Mouse (Mus musculus) hindbrain, embryonic 11.5 days (tissue): ENCODE measurements around the gene Hist4h4. TPM values are rescaled to one million over a fixed set of nuclear protein-coding genes. Genes with fewer than 3 reads are reported as not detected.
A peak's percentile ranks its signal among the peaks of the same experiment; 100 is the strongest.

Source experiments
- ATAC-seq: fragments of 200-750 bp; cut with Nextera tagmentation; 2 replicates; pipeline ENCODE4 v1.8.0; 2017; ENCODE audit warnings: mild to moderate bottlenecking, moderate TSS enrichment, moderate library complexity; ENCODE audit not compliant: low FRiP score
- DNase-seq: peaks from one replicate; pipeline ENCODE4 v3.0.0-alpha.2; 2015; ENCODE audit warnings: low spot score
- H3K27ac ChIP-seq: fragments of 300-500 bp; sonication (generic); 2 replicates; pipeline ENCODE4 v1.5.1; 2014; ENCODE audit warnings: mild to moderate bottlenecking, low read depth, low read length
- H3K27me3 ChIP-seq: fragments of 300-500 bp; sonication (generic); 2 replicates; pipeline ENCODE4 v1.6.1; 2014; ENCODE audit warnings: mild to moderate bottlenecking, low read length, moderate library complexity, mixed read lengths; ENCODE audit not compliant: control insufficient read depth, insufficient read depth
- H3K36me3 ChIP-seq: fragments of 300-500 bp; sonication (generic); 2 replicates; pipeline ENCODE4 v1.6.1; 2014; ENCODE audit warnings: mild to moderate bottlenecking, low read length, moderate library complexity, mixed read lengths; ENCODE audit not compliant: control insufficient read depth, insufficient read depth
- H3K4me1 ChIP-seq: fragments of 300-500 bp; sonication (generic); replicated peaks from 2 replicates; pipeline ENCODE4 v1.6.1; 2014; ENCODE audit warnings: low read length, mixed read lengths; ENCODE audit not compliant: control insufficient read depth, insufficient read depth
- H3K4me2 ChIP-seq: fragments of 300-500 bp; sonication (generic); replicated peaks from 2 replicates; pipeline ENCODE4 v1.6.1; 2014; ENCODE audit warnings: mild to moderate bottlenecking, low read depth, low read length
- H3K4me3 ChIP-seq: fragments of 300-500 bp; sonication (generic); 2 replicates; pipeline ENCODE4 v1.5.1; 2014; ENCODE audit warnings: low read depth, low read length
- H3K9ac ChIP-seq: fragments of 300-500 bp; sonication (generic); 2 replicates; pipeline ENCODE4 v1.6.1; 2014; ENCODE audit warnings: low read depth, low read length
- H3K9me3 ChIP-seq: fragments of 300-500 bp; sonication (generic); 2 replicates; pipeline ENCODE4 v1.6.1; 2016; ENCODE audit warnings: low read length; ENCODE audit not compliant: control insufficient read depth
- WGBS: fragments of 180-500 bp; shearing (Covaris S2); extraction: QIAGEN DNeasy Blood & Tissue Kit; methylation state at CpG from one replicate; pipeline ENCODE4 v1.1.7; 2014; 5-methylcytosine and 5-hydroxymethylcytosine counted together
- polyA plus RNA-seq: library from polyadenylated mRNA; unstranded; fragments of >200 nt; fragmentation: Nextera tagmentation; extraction: Ambion mirVana; gene quantifications from 2 replicates; pipeline ENCODE4 v1.2.1, GENCODE M21; 2014

Hist4h4 gene
- polyA plus RNA-seq, 1 experiment from 2014 or later, result 0.69 TPM

- Histone ChIP-seq H3K36me3 (no peaks in the 10 kb centered on the region), H3K4me3 (no peak overlapping the region), H3K9me3 (no peaks in the 10 kb centered on the region), H3K27me3 (no peaks in the 10 kb centered on the region), H3K27ac (no peak overlapping the region), H3K4me2 (no peak overlapping the region), H3K9ac (no peak overlapping the region), H3K4me1 (no peaks in the 10 kb centered on the region)
- 68% methylated on average over 5 of the region's 5 CpGs for WGBS
- DNase-seq, result no peak
- ATAC-seq, result no peak
These were observed 41.7 kb upstream of the Hist4h4 start for GRCm38 (mm10) chr6:136845706-136846480.

GRCm38 (mm10) chr6:136844903-136845302 lies 40.7 kb upstream of the Hist4h4 start:
- ATAC-seq, result no peak
- Histone ChIP-seq H3K36me3 (no peaks in the 10 kb centered on the region), H3K27me3 (no peaks in the 10 kb centered on the region), H3K4me2 (no peak overlapping the region), H3K9me3 (no peaks in the 10 kb centered on the region), H3K4me1 (no peaks in the 10 kb centered on the region), H3K4me3 (no peak overlapping the region), H3K9ac (no peak overlapping the region), H3K27ac (no peak overlapping the region)
- no peak for DNase-seq
- WGBS, result 54% methylated on average over 2 of the region's 2 CpGs

GRCm38 (mm10) chr6:136837323-136837722 lies 33.1 kb upstream of the Hist4h4 start:
- no peak for DNase-seq
- Histone ChIP-seq H3K27ac (no peak overlapping the region), H3K9ac (no peak overlapping the region), H3K36me3 (no peaks in the 10 kb centered on the region), H3K4me2 (no peak overlapping the region), H3K4me1 (no peaks in the 10 kb centered on the region), H3K4me3 (no peak overlapping the region), H3K9me3 (no peaks in the 10 kb centered on the region), H3K27me3 (no peaks in the 10 kb centered on the region)
- ATAC-seq, result no peak
- 90% methylated on average over 3 of the region's 3 CpGs for WGBS

GRCm38 (mm10) chr6:136835352-136835751 lies 31.1 kb upstream of the Hist4h4 start, which contains the start of gene Smco3:
Gene Smco3 (minus strand): TSS chr6:136835452.
- H3K36me3 ChIP-seq, result no peaks in the 10 kb centered on the region
- H3K4me3 ChIP-seq, result no peak within 1 kb of the TSS
- no peak within 1 kb of the TSS for H3K27ac ChIP-seq
- no peaks in the 10 kb centered on the region for H3K4me1 ChIP-seq
- no peaks in the 10 kb centered on the region for H3K27me3 ChIP-seq
- H3K9me3 ChIP-seq, result no peaks in the 10 kb centered on the region
- no peak within 1 kb of the TSS for H3K9ac ChIP-seq
- DNase-seq (no peak), ATAC-seq (no peak)
- H3K4me2 ChIP-seq, result no peak within 1 kb of the TSS
- WGBS, result 68% methylated on average over 4 of the region's 4 CpGs

GRCm38 (mm10) chr6:136831712-136832111 lies 27.5 kb upstream of the Hist4h4 start:
- WGBS, result 84% methylated on average over 5 of the region's 5 CpGs
- no peak overlapping the region for H3K4me2 ChIP-seq
- H3K4me1 ChIP-seq, result no peaks in the 10 kb centered on the region
- DNase-seq, result no peak
- no peak overlapping the region for H3K27ac ChIP-seq
- H3K9me3 ChIP-seq, result no peaks in the 10 kb centered on the region
- no peak for ATAC-seq
- H3K27me3 ChIP-seq, result no peaks in the 10 kb centered on the region
- H3K36me3 ChIP-seq, result no peaks in the 10 kb centered on the region
- no peak overlapping the region for H3K9ac ChIP-seq
- no peak overlapping the region for H3K4me3 ChIP-seq

GRCm38 (mm10) chr6:136828681-136829080 lies 24.5 kb upstream of the Hist4h4 start:
- peak overlapping the region; percentile 100 for H3K4me3 ChIP-seq
- DNase-seq, result peak; percentile 15
- 0 out of 2 replicates have a peak, but pooled peaks have one; percentile 6 for ATAC-seq
- WGBS, result 37% methylated on average over 4 of the region's 4 CpGs
- peak overlapping the region; percentile 52 for H3K4me2 ChIP-seq
- no peaks in the 10 kb centered on the region for H3K4me1 ChIP-seq
- H3K27me3 ChIP-seq, result no peaks in the 10 kb centered on the region
- no peaks in the 10 kb centered on the region for H3K9me3 ChIP-seq
- no peaks in the 10 kb centered on the region for H3K36me3 ChIP-seq
- H3K9ac ChIP-seq, result peak overlapping the region; percentile 71
- peak overlapping the region; percentile 65; the same call in 1 of the 2 replicates for H3K27ac ChIP-seq

GRCm38 (mm10) chr6:136827881-136828561 lies 23.8 kb upstream of the Hist4h4 start, which contains the start of gene Wbp11:
Gene Wbp11 (minus strand): TSS chr6:136828233.
- WGBS, result under 1% methylated on average over 45 of the region's 45 CpGs
- DNase-seq (peak; percentile 95), ATAC-seq (peak; percentile 100)
- Histone ChIP-seq H3K4me3 (peak within 1 kb of the TSS; percentile 100), H3K4me1 (no peaks in the 10 kb centered on the region), H3K9me3 (no peaks in the 10 kb centered on the region), H3K9ac (peak within 1 kb of the TSS; percentile 98), H3K4me2 (peak within 1 kb of the TSS; percentile 60), H3K27me3 (no peaks in the 10 kb centered on the region), H3K27ac (peak within 1 kb of the TSS; percentile 65), H3K36me3 (no peaks in the 10 kb centered on the region)

- peak within 1 kb of the TSS; percentile 100 for H3K4me3 ChIP-seq
- H3K9ac ChIP-seq, result peak within 1 kb of the TSS; percentile 98
- H3K27ac ChIP-seq, result peak within 1 kb of the TSS; percentile 65
- DNase-seq (no peak), ATAC-seq (no peak)
- H3K4me1 ChIP-seq, result no peaks in the 10 kb centered on the region
- no peaks in the 10 kb centered on the region for H3K27me3 ChIP-seq
- peak within 1 kb of the TSS; percentile 60 for H3K4me2 ChIP-seq
- peaks cover 2% of the 10 kb centered on the region; the same call in 1 of the 2 replicates for H3K36me3 ChIP-seq
- WGBS, result under 1% methylated on average over 25 of the region's 34 CpGs
- no peaks in the 10 kb centered on the region for H3K9me3 ChIP-seq
These were observed 23.3 kb upstream of the Hist4h4 start, which contains the start of gene BC049715 for GRCm38 (mm10) chr6:136827516-136827880. Gene BC049715 (plus strand): TSS chr6:136827626.
